Mouse (Mus musculus) urinary bladder, adult 18-20 months (tissue): ENCODE data around the gene Cyp4f14.

Experiments
- DNase-seq, 2 experiments: peaks; one replicate each; pipeline ENCODE4 v3.0.0; 2022; ENCODE audit warnings: low spot score in 2 of 2, mixed read lengths in 2 of 2

The Cyp4f14 gene

GRCm38 (mm10) chr17:32917131-32917530 is at the start of gene Cyp4f14:
Gene Cyp4f14 (minus strand): TSS chr17:32917342.
- DNase-seq, result no peak

GRCm38 (mm10) chr17:32965623-32966290 is 48.6 kb upstream of the Cyp4f14 start, which contains the start of gene Zfp472:
Gene Zfp472 (plus strand): TSS chr17:32965814.
- peak; percentile 82 to 90 for DNase-seq

- DNase-seq, result no peak
Measured at GRCm38 (mm10) chr17:32965253-32965622, 48.1 kb upstream of the Cyp4f14 start.

GRCm38 (mm10) chr17:32951441-32951840 is 34.3 kb upstream of the Cyp4f14 start:
- peak; percentile 57 to 72 for DNase-seq

- DNase-seq, result no peak
Measured at GRCm38 (mm10) chr17:32951006-32951405, 33.9 kb upstream of the Cyp4f14 start.

- DNase-seq, result no peak
Measured at GRCm38 (mm10) chr17:32950136-32950535, 33.0 kb upstream of the Cyp4f14 start.

- DNase-seq, result peak; percentile 98 to 99
Measured at GRCm38 (mm10) chr17:32947215-32947914, 30.2 kb upstream of the Cyp4f14 start, which contains the start of gene Cyp4f13. Gene Cyp4f13 (minus strand): TSS chr17:32947402.

- no peak for DNase-seq
Measured at GRCm38 (mm10) chr17:32946716-32947115, 29.6 kb upstream of the Cyp4f14 start.

GRCm38 (mm10) chr17:32944402-32945035 is 27.4 kb upstream of the Cyp4f14 start:
- no peak for DNase-seq

GRCm38 (mm10) chr17:32943661-32944060 is 26.5 kb upstream of the Cyp4f14 start:
- DNase-seq, result no peak

GRCm38 (mm10) chr17:32939831-32940230 is 22.7 kb upstream of the Cyp4f14 start:
- DNase-seq, result no peak

GRCm38 (mm10) chr17:32927803-32928202 is 10.7 kb upstream of the Cyp4f14 start:
- no peak for DNase-seq

- DNase-seq, result peak; percentile 45 to 74
Measured at GRCm38 (mm10) chr17:32924658-32925312, 7.6 kb upstream of the Cyp4f14 start.

GRCm38 (mm10) chr17:32923681-32924080 is 6.5 kb upstream of the Cyp4f14 start:
- DNase-seq, result no peak

GRCm38 (mm10) chr17:32919123-32919522 is 2.0 kb upstream of the Cyp4f14 start:
- no peak for DNase-seq

GRCm38 (mm10) chr17:32916075-32916474 is 1.1 kb downstream of the Cyp4f14 start:
- no peak for DNase-seq

GRCm38 (mm10) chr17:32906172-32906571 is 11.0 kb downstream of the Cyp4f14 start:
- no peak for DNase-seq

- DNase-seq, result peak in 1 of 2 experiments; percentile 33
Measured at GRCm38 (mm10) chr17:32905239-32905638, 11.9 kb downstream of the Cyp4f14 start.

- no peak for DNase-seq
Measured at GRCm38 (mm10) chr17:32904414-32904813, 12.7 kb downstream of the Cyp4f14 start.

GRCm38 (mm10) chr17:32901751-32902525 is 15.2 kb downstream of the Cyp4f14 start:
- DNase-seq, result no peak

- DNase-seq, result no peak
Measured at GRCm38 (mm10) chr17:32895421-32895820, 21.7 kb downstream of the Cyp4f14 start.
